ENCODE assay signal across 23 mouse cellular contexts in the genomic region with DNA sequence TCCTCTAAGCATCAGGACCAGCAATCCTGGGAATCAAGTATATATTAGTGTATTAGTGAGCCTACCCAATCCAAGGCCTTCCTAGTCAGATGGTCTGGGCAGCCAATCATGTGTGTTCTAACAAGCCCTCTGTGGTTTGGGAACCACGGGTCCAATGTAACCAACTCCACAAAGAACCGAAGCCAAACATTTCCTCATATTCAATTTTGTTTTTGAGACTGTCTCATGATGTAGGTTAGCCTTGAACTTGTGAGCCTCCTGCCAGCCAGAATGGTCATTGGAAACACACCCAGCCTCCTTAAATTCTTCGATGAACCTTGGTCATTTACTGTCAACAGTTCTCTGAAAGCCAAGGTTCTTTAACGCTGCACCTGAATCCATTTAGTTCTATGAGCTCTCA.
"Had no signal": no experiment of that assay in that cellular context is flagged by ENCODE, and none has a peak within 500 bp of the region (broad histone marks: within the 10 kb centered on the region; RNA-seq: fewer than 3 reads in every experiment).

No protein-coding gene starts in this region.

- H3K9ac ChIP-seq: heart, embryonic 12.5 days; hindbrain, embryonic 13.5 days; hindbrain, embryonic 15.5 days; intestine, embryonic 15.5 days; limb, embryonic 12.5 days; liver, embryonic 13.5 days; liver, embryonic 15.5 days; liver, postnatal 0 days had no signal

- H3K4me2 ChIP-seq: heart, embryonic 12.5 days; hindbrain, embryonic 13.5 days; hindbrain, embryonic 15.5 days; intestine, embryonic 15.5 days; limb, embryonic 12.5 days; liver, embryonic 13.5 days; liver, embryonic 15.5 days had no signal

- H3K4me3 ChIP-seq: heart, embryonic 10.5 days; heart, embryonic 12.5 days; hindbrain, embryonic 13.5 days; hindbrain, embryonic 15.5 days; intestine, embryonic 15.5 days; left cerebral cortex, adult 2 months; limb, embryonic 10.5 days; limb, embryonic 12.5 days; liver, embryonic 13.5 days; liver, embryonic 15.5 days had no signal

- H3K36me3 ChIP-seq: heart, embryonic 10.5 days; heart, embryonic 12.5 days; hindbrain, embryonic 13.5 days; hindbrain, embryonic 15.5 days; intestine, embryonic 15.5 days; limb, embryonic 10.5 days; limb, embryonic 12.5 days; liver, embryonic 13.5 days; liver, embryonic 15.5 days had no signal

- H3K4me1 ChIP-seq: heart, embryonic 10.5 days; heart, embryonic 12.5 days; hindbrain, embryonic 15.5 days; intestine, embryonic 15.5 days had no signal

- ATAC-seq: inflammation-experienced regulatory T-cells, adult 6 months; intestine, embryonic 15.5 days; intestine, postnatal 0 days; liver, postnatal 0 days had no signal

- H3K9me3 ChIP-seq: heart, embryonic 10.5 days; heart, embryonic 12.5 days; hindbrain, embryonic 13.5 days; hindbrain, embryonic 15.5 days; intestine, embryonic 15.5 days; limb, embryonic 10.5 days; limb, embryonic 12.5 days; liver, embryonic 13.5 days; liver, embryonic 15.5 days had no signal

- DNase-seq: gastrocnemius, postnatal 14 days; heart, adult 18-20 months; heart, postnatal 10 days; kidney, adult 18-20 months; kidney, adult 8-10 months; kidney, postnatal 10 days; kidney, postnatal 25 days; kidney, postnatal 4 days; layer of hippocampus, adult 9-11 months; liver; liver, embryonic 13.5 days; liver, postnatal 0 days had no signal

- H3K27ac ChIP-seq: heart, embryonic 10.5 days; hindbrain, embryonic 13.5 days; hindbrain, embryonic 15.5 days; intestine, embryonic 15.5 days; left cerebral cortex, adult 2 months; limb, embryonic 10.5 days; limb, embryonic 12.5 days; liver, embryonic 13.5 days; liver, embryonic 15.5 days had no signal
